Mouse (Mus musculus) cerebellum, adult 9-10 months (tissue): ENCODE measurements around the gene Nusap1.
A peak's percentile ranks its signal among the peaks of the same experiment; 100 is the strongest.
"Not testable (repeated sequence)": the region's sequence is repeated elsewhere in the genome, so short reads cannot be mapped to it uniquely, and the experiment has no call there.

Source experiments
- DNase-seq: peaks from one replicate; pipeline ENCODE4 v3.0.0; 2022

Gene Nusap1

DNA sequence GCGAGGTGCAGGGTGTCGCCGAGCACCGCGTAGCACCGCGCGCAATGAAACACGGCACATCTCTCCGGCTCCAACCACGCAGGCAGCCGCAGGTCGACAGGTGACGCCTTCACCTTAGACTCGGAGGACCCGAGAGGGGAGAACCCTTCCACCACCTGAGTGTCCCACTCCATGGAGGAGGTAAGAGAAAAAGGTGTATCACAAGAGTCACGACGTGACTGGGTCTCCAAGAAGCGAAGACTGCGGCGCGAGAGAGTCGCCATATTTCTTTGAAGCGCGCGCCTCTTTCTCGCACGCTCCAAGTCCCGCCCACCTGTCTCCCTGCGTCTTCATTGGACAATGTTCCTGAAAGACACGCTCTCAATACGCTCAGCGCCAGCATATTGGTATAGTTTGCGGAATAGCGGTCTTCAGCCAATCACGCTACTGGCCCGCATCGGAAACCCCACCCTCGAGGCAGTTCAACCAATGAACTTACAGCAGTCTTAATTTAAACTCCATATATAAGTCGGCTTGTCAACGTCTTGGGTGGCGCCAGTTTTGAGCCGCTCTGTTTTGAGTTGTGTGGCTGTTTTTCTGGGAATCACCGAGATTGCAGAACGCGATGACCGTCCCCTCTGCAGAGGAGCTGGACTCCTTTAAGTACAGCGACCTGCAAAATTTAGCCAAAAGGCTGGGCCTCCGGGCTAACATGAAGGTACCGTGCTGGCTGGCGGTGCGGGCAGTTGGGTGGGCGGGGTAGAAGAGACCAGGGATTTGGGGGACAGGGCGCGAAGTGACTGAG lies at the start of gene Nusap1, which contains the start of gene Oip5:
Gene Nusap1 (plus strand): TSS at position 100 of the 784 bp plus-strand sequence.
Gene Oip5 (minus strand): TSS at position 271 of the 784 bp plus-strand sequence.
- peak; percentile 95 for DNase-seq

DNA sequence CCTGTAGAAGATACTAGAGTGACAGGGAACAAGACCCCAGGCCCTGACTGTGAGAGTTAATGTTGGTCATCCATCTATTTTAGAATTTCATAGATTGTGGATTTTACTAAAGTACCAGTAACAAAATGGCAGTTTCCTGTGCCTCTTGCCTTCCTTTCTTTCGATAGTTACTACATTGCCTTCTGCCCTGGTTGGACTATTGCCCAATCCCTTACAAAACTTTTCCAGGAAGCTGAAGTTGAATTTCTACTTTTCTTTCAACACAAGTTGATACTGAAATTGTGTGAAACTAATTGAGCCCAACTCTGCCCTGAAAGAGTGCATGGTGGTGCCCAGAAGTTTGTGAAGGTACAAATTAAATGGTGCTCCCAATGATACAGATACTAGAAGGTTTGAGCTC lies 45.6 kb upstream of the Nusap1 start:
- no peak for DNase-seq

DNA sequence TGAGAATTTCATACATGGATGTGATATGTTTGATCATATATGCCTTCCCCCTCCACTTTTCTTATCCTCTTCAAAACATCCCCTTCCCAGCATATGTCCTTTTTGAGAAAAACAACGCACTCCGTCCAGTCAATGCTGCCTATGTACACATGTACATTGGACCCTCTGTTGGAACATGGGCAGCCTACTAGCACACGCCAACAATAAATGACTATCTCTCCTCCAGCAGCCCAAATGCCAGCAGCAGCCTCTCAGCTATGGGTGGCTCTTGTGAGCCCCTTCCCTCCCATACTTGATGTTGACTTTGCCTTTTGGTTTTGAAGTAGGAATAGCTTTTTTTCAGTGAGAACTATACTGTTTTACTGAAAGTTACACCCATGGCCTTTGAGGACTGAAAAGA lies 36.5 kb upstream of the Nusap1 start:
- no peak for DNase-seq

DNA sequence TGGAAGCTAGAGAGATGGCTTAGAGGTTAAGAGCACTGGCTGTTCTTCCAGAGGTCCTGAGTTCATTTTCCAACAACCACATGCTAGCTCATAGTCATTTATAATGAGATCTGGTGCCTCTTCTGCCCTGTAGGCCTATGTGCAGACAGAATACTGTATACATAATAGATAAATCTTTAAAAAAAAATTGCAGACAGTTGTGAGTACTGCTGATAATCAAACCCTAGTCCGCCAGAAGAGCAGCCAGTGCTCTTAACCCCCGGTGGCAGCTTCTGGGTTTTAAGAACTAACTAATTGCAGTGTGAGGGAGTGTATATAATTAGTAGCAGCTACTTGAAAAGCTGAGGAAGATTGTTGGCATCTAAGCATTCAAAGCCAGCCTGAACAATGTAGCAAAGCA lies 34.7 kb upstream of the Nusap1 start:
- no peak for DNase-seq

DNA sequence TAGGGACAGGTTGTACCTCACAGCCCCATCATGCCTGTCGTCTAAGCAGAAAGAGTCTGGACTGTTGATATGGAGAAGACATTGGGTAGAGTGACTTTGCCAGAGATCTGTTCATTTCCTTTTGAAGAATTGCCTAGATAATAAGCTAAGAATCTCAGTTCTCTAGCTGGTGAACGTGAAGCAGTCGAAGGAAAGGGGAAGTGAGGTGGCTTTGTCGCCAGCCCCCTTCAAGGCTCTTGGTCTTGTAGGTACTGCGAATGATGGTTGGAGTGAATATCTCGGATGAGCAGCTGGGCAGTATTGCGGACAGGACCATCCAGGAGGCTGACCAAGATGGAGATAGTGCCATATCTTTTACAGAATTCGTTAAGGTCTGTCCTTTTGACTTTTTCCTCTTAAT lies 33.8 kb upstream of the Nusap1 start:
- no peak for DNase-seq

DNA sequence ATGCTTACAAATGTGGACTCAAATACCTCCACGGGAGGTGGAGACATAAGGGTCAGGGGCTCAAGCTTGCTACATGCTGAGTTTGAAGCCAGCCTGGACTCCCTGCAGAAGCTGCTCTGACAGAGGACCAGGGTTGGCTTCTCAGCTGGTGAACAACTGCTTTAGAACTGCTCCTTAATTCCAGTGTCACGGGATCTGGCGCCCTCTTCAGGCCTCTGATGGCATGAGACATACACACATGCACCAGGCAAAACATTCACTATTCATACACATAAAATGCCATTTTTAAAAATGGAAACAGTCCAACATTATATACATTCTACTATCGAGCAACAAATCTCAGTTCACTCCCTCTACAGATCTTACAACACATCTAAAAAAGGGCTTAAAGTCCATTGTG lies 30.7 kb upstream of the Nusap1 start:
- peak; percentile 46 for DNase-seq

DNA sequence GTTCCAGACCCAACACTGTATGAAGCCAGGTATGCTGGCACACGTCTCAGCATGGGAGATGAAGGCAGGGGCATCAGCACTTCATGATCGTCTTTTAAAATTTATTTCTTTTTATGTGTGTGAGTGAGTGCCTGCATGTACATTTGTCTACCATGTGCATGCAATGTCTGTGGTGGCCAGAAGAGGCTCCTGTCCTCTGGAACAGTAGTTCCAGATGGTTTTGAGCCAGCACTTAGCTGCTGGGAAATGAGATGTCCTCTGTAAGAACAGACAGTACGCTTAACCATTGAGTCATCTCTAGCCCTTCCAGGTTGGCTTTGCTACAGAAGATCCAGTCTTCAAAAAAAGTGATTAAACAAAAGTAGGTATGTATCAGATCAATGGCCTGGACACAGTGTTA lies 26.9 kb upstream of the Nusap1 start:
- DNase-seq: no peak

DNA sequence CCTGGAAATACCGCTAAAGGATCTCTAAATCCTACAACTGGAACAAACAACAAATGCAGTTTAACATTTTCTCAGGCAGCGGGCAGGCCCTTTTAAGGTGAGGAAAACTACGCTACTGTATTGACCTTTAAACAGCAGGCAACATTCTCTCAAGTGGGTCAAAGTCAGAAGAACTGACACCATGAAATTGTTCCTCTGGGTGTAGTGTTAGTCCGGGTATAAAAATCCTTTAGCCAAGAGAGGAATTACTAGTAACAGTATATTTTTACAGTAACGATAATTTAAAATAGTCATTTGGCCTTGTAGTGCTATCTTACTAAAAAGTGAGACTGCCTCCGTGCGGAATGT lies 24.4 kb upstream of the Nusap1 start:
- DNase-seq: no peak

DNA sequence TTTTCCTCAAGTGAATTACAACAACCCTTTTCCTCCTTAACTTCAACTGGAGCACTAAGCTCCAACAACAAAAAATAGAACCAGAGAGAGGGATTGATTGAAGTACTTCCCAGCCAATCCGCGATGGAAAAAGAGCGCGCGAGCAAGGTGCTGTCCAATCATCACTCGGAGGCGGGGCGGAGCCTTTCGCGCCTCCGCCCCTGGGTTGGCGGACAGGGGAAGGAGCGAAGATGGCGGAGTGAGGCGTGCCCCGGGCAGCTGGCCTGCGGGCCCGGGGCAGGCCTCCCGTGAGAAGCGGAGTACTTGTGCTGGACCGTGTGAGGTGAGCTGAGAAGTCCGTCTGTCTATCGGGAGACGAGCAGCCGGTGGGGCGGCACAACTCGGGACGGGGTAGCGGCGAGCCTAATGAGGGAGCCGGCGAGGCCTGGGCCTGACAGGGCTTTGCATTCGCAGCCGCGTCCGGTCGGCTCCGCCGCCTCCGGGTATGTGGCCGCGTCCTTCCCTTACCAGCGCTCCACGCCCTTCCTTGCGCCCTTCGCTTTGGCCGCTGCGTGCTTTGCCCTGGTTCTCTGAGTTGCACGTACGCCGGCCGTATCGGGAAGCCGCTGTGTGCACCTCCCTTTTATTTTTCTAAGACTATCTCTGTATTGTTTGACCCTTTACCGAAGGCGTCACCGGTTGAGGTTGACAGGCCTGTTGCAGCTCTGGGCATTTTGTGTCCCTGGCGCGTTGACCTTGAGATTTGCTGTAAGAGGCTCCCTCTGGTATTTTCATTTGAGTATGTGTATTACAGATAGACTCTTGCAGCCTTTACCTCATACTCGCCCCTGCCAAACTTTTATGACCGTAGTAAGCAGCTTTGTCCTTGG lies 23.8 kb upstream of the Nusap1 start:
- peak; percentile 98 for DNase-seq

DNA sequence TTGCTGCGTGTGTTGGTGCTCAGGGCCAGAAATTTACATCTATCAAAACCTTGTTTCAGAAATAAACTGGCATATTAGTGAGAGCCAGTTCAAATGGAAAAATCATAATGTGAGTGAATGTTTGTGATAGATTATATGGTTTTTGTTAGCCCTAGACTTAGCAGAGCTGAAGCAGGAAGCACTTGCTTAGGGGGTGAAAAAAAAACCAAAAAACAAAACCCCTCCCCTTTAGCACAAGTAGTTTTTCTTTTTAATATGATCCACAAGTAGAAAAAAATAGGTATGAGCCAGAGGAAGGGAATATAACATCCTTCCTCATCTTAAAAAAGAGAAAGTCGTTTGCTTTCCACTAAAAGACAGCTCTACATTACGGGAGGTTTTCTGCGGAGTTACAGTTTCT lies 22.8 kb upstream of the Nusap1 start:
- no peak for DNase-seq

DNA sequence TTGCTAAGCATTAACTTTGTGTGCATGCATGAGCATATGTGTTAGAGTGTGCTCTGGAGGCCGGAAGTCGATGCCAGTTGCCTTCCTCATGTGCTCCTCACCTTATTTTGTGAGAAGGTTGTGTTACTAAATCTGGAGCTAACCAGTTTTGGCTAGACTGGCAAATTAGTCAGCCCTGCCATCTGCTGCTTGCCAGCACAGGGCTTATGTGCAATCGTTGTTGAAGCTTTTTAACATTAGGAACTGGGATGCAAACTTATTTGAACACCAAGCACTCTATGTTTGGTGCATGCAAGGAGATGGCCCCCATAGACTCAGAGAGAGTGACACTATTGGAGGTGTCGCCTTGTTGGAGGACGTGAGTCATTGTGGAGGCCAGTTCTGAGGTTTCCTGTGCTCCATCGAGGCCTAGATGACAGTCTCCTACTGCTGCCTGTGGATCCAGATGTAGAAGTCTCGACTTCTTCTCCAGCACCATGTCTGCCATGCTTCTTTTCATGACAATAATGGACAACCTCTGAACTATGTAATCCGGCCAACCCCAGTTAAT lies 21.2 kb upstream of the Nusap1 start:
- DNase-seq: peak; percentile 59

DNA sequence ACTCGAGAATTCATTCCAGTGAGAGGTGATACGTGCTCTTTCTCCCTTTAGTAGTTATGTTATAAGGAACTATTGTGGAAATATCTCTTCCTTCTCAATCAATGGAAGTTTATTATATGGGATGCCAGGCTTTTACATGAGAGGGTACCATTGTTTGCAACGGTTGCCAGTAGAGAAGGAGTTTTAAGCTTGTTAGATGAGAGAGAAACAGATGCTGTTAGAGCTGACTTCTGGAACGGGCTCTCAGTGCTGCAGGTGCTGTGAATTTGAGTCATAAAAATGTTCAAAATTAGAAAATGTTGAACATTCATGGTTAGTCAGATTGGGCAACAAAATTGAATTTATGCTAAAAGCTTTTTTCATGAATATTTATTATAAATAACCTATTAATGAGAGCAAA lies 17.1 kb upstream of the Nusap1 start:
- DNase-seq: no peak

DNA sequence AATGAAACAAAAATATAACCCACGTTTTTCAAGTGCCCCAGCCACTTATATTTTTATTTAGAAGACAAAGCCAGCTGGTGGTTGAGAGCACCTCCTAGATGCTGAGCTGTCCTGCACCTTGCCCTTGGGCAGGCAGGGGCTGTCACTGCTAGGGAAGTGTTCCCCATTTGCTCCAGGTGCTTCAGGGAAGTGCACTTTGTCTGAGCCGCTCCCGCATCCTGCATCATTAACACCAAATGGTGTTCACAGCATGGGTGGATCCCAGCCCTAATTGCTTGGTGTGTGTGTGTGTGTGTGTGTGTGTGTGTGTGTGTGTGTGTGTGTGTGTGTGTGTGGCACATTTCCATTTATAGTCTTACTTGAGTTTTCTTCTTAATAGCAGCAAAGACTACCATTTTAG lies 16.5 kb upstream of the Nusap1 start:
- DNase-seq: not testable (repeated sequence)

DNA sequence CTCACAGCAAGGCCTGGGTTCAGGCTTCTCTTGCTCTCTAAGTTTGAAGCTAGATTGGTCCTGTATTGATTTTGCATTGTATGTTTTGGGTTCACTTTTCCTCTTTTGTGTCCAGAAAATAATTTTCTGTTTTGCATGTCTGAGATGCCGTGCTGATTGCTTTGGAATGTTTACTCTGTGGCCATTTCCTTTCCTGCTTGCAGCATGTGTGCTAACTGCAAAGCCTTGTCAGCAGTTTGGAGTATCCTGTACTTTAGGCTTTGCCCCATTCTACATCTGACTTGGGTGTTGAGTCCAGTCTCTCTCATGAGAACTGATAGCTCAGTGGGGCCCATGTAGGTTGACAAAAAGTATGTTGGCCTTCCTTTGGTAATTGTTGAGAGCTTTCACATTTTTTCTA lies 15.6 kb upstream of the Nusap1 start:
- DNase-seq: no peak

DNA sequence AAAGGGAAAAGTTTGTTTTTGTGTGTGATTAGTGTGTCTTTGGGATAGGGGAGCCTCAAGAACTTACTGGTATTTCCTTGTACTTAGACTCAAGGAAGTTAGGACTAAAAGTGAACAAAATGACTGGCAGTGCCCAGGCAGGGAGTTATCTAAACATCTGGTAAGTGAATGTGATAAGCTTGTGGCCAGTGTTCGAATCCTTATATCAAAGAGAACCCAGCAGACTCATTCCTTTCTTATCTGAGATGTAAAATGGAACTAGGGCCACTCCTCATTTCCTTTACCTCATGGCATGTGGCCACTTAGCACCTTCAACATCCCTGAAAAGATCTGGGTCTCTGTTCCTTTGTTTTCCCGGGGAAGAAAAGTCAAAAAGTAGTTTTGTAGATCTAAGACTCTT lies 14.2 kb upstream of the Nusap1 start:
- DNase-seq: no peak

DNA sequence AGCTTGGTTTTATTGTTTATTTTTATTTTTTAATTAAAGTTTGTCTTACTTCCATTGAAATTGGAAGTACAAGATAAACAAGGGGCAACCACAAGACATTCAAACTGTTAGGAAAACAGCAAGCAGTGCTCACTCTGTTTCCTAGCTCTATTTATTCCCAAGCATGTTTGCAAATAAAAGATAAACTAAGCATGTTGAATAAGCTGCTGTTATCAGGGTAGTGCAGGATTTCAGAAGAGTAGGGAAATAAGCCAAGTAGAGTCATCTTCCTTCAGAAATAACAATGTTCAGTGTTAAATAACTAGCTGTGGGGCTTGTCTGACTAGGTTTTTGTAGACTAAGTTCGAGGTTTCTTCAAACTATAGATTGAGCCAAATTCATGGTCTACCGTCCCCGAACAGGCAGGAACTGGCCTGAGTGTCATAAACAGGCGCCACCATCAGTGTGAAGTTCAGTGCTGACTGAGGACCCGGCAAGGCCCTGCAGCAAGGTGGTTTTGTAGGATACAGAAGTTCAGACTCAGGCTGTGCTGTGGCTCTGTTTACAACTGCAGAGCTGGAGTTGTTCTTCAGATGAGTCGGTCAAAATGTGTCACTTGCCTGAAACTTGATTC lies 12.6 kb upstream of the Nusap1 start:
- DNase-seq: no peak

DNA sequence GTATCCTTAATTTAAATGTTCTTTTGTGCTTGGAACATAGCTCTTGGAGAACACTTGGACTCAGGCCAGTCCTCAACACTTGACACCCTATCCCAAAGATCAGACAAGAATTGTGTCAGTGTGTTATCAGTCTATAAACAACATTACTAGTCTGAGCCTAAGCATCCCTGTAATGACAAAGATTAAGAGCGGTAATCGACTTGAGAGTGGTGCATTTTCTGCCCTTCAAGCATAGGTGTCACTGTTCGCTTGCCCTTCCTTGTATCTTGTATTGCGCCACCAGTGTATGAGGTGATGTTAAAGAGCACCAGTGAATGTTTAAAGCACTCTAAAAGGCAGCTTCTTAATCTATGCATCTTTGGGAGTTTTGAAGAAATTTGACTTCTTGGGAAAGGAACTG lies 11.1 kb upstream of the Nusap1 start:
- DNase-seq: no peak

DNA sequence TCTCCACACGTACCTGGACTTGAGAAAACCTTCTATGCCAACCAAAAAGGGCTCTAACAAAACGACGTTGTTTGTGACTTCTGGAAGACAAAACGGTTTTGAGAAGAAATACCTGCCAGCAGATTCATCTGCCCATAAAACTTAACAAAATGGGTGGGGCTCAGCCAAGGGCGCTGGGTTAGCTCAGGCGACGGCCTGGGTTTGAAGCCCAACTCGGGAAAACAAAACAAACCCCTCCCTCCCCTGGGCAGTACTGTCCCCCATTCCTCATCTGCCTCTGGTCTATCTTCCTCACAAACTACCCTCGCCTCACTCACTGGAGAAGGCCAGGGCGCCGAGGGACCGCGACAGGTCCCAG lies 278 bp upstream of the Nusap1 start:
- DNase-seq: no peak

DNA sequence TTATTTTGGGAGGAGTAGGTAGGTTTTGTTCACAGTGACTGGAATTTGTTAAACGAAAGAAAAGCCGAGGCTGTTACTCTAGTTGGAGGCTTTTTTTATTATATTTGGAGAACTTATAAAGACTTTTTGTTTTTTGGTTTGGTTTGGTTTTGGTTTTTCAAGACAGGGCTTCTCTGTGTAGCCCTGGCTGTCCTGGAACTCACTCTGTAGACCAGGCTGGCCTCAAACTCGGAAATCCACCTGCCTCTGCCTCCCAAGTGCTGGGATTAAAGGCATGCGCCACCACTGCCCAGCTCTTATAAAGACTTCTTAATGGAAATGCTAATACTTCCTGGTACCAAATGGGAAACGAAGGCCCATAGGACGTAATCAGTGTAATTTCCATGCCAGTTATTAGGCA lies 904 bp downstream of the Nusap1 start:
- DNase-seq: not testable (repeated sequence)

DNA sequence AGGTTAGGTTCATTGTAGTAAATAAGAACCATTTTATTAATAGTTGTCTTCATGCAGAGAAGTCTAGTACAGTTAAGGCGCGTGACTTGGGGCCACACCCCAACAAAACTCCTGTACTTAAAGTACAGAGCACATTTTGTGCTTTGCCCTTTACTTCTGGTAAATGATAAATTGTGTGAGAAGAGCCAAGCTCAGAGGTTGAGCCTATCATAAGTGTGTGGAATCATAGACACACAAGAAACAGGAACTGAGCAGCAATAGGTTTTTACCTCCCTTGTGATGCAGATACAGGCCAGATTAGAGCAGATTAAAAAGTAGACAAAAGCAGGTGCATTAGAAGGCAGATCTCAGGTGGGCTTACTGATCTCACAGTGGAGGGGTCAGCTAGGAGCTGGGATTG lies 3.2 kb downstream of the Nusap1 start:
- no peak for DNase-seq

DNA sequence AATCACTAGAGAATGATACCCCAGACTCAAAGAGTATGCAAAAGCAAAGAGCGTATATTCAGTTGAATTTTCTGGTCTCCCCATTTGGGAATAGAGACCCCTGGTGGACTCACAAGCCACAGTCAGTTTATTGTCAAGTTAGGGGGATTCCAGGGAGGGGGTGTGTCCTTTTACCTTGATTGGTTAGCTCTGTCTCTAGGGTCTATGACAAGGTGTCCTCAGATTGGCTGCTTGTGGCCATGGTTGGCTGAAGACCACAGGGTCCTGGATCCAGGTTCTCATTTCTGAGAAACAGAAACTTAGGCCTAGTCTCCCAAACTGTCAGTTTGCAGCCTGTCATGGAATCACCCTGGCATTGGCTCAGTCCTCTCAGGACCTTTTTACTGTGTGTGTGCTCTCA lies 18.7 kb downstream of the Nusap1 start:
- no peak for DNase-seq

DNA sequence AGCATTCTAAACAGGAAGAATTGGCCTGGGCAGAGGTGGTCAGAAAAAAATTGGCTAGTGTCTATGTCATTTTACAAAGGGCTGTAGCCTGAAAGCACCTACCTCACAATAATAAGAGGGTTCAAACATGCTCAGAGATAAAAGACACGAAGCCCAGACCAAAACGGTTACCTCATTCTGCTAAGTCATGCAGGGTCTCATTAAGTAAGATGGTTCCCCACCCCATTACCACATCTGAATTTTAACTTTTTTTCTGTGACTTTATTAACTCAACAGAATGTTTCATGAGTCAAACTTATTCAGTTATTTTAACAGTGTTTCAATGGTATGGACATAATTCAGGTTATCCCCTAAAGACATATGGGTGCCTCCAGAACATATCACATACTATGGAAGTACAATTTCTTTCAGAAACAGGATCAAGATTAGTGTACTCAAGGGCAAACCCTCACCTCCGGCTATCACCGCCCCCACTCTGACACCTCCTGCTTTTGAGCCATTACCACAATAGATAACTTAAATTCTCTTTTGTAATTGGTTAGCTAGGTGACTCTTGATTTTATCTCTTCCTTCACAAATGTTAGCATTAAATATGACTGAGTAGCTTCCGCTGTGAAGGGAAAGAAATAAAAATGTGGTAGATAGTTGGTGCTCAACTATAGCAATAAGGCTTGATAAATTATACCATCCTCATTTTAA lies 23.3 kb downstream of the Nusap1 start:
- DNase-seq: no peak

DNA sequence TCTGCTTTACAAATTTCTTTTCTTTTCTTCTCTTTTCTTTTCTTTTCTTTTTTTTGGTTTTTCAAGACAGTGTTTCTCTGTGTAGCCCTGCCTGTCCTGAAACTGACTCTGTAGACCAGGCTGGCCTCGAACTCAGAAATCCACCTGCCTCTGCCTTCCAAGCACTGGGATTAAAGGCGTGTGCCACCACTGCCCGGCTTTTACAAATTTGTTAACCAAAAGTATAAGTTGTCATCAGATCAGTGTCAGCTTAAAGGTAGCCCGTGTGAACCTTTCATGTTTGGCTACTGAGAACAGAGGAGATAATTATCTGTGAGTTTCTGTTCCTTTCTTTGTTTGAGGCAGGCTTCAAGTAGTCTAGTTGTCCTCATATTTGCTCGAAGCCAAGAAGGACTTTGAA lies 26.2 kb downstream of the Nusap1 start:
- DNase-seq: no peak
